ENCODE assay signal across 8 mouse cellular contexts in genomic region chr1:171195887-171196397, GRCm38 (mm10). TPM values are rescaled to one million over a fixed set of nuclear protein-coding genes. Genes with fewer than 3 reads are reported as not detected.
A peak's percentile ranks its signal among the peaks of the same experiment; 100 is the strongest.
DNase-seq lines count a peak whose midpoint lies in the region; ATAC-seq and TF ChIP-seq lines count a peak whose summit lies in the region.

Gene Pcp4l1, minus strand, starts transcription at chr1:171196268.

- H3K4me1 ChIP-seq in hindbrain, postnatal 0 days (ENCODE audit: insufficient read depth, low read length): peaks cover 3% of the 10 kb centered on the region

- peak within 1 kb of the TSS; percentile 56 for H3K9ac ChIP-seq in hindbrain, postnatal 0 days (replicated peaks; ENCODE audit: low read length)

- H3K9me3 ChIP-seq in hindbrain, postnatal 0 days (ENCODE audit: low read length): no peaks in the 10 kb centered on the region

- H3K27me3 ChIP-seq in hindbrain, postnatal 0 days (ENCODE audit: insufficient read depth, low read length): peaks cover 4% of the 10 kb centered on the region; the same call in 1 of the 2 replicates

- DNase-seq in adrenal gland, adult 2 months: peak; percentile 77
- peak; percentile 54 to 58 for DNase-seq in cerebellum, postnatal 36 days
- DNase-seq in gastrocnemius, postnatal 14 days: peak; percentile 36
- DNase-seq in hindbrain, postnatal 0 days (ENCODE audit: low spot score): peak; percentile 79
- peak in 1 of 2 experiments; percentile 56 for DNase-seq in left cerebral cortex, adult 8-10 months (ENCODE audit: low spot score in 2 of 2)
- peak; percentile 76 for DNase-seq in lung, postnatal 36 days
- peak; percentile 50 to 55 for DNase-seq in right cerebral cortex, adult 2 months (ENCODE audit: low spot score in 2 of 2)

- whole genome bisulfite sequencing in hindbrain, postnatal 0 days: 0% methylated on average over 33 of the region's 33 CpGs

- no peaks in the 10 kb centered on the region for H3K36me3 ChIP-seq in hindbrain, postnatal 0 days (ENCODE audit: insufficient read depth, low read length)

- TF ChIP-seq CTCF in hindbrain, postnatal 0 days (IDR thresholded peaks at IDR 0.05; ENCODE audit: low read depth): no peak

- H3K4me3 ChIP-seq in hindbrain, postnatal 0 days (ENCODE audit: low read length): peak within 1 kb of the TSS; percentile 66

- H3K4me2 ChIP-seq in hindbrain, postnatal 0 days (ENCODE audit: low read depth, low read length): peak within 1 kb of the TSS; percentile 96

- intact Hi-C loops in gastrocnemius, postnatal 14 days (cut with DNase I; ENCODE audit: low total_unique reads): no loop called here

- no peak within 1 kb of the TSS; the same call in 1 of the 2 replicates for H3K27ac ChIP-seq in hindbrain, postnatal 0 days

- ATAC-seq in hindbrain, postnatal 0 days: peak; percentile 90
- no peak for ATAC-seq in activated CD4-positive, CD25-positive, alpha-beta regulatory T cell, adult 4 months

RNA-seq across cellular contexts. Expression of gene Pcp4l1, which starts in this region (rescaled TPM):
- total RNA-seq in adrenal gland, adult 2 months (2021): 10 to 100 TPM; 42.6 to 54.7 TPM
- 68.9 and 73.5 TPM in 2 replicates for polyA plus RNA-seq in adrenal gland, adult 2 months (2012; rRNA removed)
- 10 to 100 TPM; 12.3 to 17.1 TPM for total RNA-seq in gastrocnemius, postnatal 14 days (2021)
- total RNA-seq in hindbrain, postnatal 0 days (2014; rRNA removed): 19.4 and 23.5 TPM in 2 replicates
- polyA plus RNA-seq in hindbrain, postnatal 0 days (2015; fragmentation: Nextera tagmentation; extraction: Ambion mirVana): 53.6 and 65.6 TPM in 2 replicates
- 100 to 1,000 TPM; 165 to 185 (median 176) TPM for total RNA-seq in left cerebral cortex, adult 8-10 months (2022)
- not detected for polyA plus RNA-seq in activated CD4-positive, CD25-positive, alpha-beta regulatory T cell, adult 4 months (2017; shearing (Covaris generic))

Comparison
In these comparisons a context has a peak if more than half of its experiments do, and no peak if none do; other contexts are left out.
1. RNA of gene Pcp4l1 (polyA plus RNA-seq): 68.9 to 73.5 TPM in adrenal gland, adult 2 months and 53.6 to 65.6 TPM in hindbrain, postnatal 0 days; not detected in activated CD4-positive, CD25-positive, alpha-beta regulatory T cell, adult 4 months; every median in the first group is over 10 times any median in the second.